Mouse (Mus musculus): Measurements from ENCODE around the gene Tmbim4. TPM values are rescaled to one million over a fixed set of nuclear protein-coding genes. Genes with fewer than 3 reads are reported as not detected.
A peak's percentile ranks its signal among the peaks of the same experiment; 100 is the strongest.
"Not testable (repeated sequence)": the region's sequence is repeated elsewhere in the genome, so short reads cannot be mapped to it uniquely, and the experiment has no call there.

Tmbim4 gene
- polyA plus RNA-seq, 1 experiment from 2014 or later = 140 TPM

- H3K4me1 ChIP-seq (ENCODE audit: insufficient read depth) = peaks cover 8% of the 10 kb centered on the region
- H3K27ac ChIP-seq (ENCODE audit: low read depth) = peak overlapping the region; percentile 70; the same call in 1 of the 2 replicates
- no peak overlapping the region for H3K9ac ChIP-seq (replicated peaks)
- H3K27me3 ChIP-seq (ENCODE audit: insufficient read depth, low read length) = no peaks in the 10 kb centered on the region
- WGBS (ENCODE audit: insufficient replicate concordance) = 84% methylated on average over 3 of the region's 3 CpGs
- TF ChIP-seq EP300 (IDR thresholded peaks at IDR 0.05; ENCODE audit: low read depth) = no peak
- no peak for TF ChIP-seq CTCF (IDR thresholded peaks at IDR 0.05; ENCODE audit: low read depth)
- no peaks in the 10 kb centered on the region; the same call in 1 of the 2 replicates for H3K9me3 ChIP-seq (ENCODE audit: low read length)
- no peak for DNase-seq
- H3K4me3 ChIP-seq (ENCODE audit: low read depth, low read length) = peak overlapping the region; percentile 83
- ATAC-seq = no peak
- peak overlapping the region; percentile 67 for H3K4me2 ChIP-seq (ENCODE audit: low read depth, low read length)
- 0 out of 2 replicates have a peak, but pooled peaks cover 2% of the 10 kb centered on the region for H3K36me3 ChIP-seq (replicated peaks; ENCODE audit: insufficient read depth, low read length)
Observed at GRCm38 (mm10) chr10:120210096-120210495, 8.7 kb downstream of the Tmbim4 start.

- WGBS (ENCODE audit: insufficient replicate concordance) = 70% methylated on average over 1 of the region's 1 CpGs
- not testable (repeated sequence) for ATAC-seq; H3K27me3 ChIP-seq (ENCODE audit: insufficient read depth, low read length); DNase-seq; H3K4me3 ChIP-seq (ENCODE audit: low read depth, low read length); H3K4me1 ChIP-seq (ENCODE audit: insufficient read depth); H3K9ac ChIP-seq (replicated peaks); H3K4me2 ChIP-seq (ENCODE audit: low read depth, low read length); H3K9me3 ChIP-seq (ENCODE audit: low read length); H3K27ac ChIP-seq (ENCODE audit: low read depth)
- peaks cover 31% of the 10 kb centered on the region for H3K36me3 ChIP-seq (replicated peaks; ENCODE audit: insufficient read depth, low read length)
Observed at GRCm38 (mm10) chr10:120217099-120217498, 15.7 kb downstream of the Tmbim4 start.

GRCm38 (mm10) chr10:120218996-120219395 lies 17.6 kb downstream of the Tmbim4 start:
- Histone ChIP-seq H3K9me3 (ENCODE audit: low read length) (no peaks in the 10 kb centered on the region), H3K4me1 (ENCODE audit: insufficient read depth) (no peaks in the 10 kb centered on the region), H3K36me3 (replicated peaks; ENCODE audit: insufficient read depth, low read length) (peaks cover 31% of the 10 kb centered on the region), H3K27me3 (ENCODE audit: insufficient read depth, low read length) (no peaks in the 10 kb centered on the region), H3K9ac (replicated peaks) (no peak overlapping the region), H3K4me3 (ENCODE audit: low read depth, low read length) (no peak overlapping the region), H3K27ac (ENCODE audit: low read depth) (no peak overlapping the region), H3K4me2 (ENCODE audit: low read depth, low read length) (no peak overlapping the region)
- TF ChIP-seq EP300 (IDR thresholded peaks at IDR 0.05; ENCODE audit: low read depth) = no peak
- TF ChIP-seq CTCF (IDR thresholded peaks at IDR 0.05; ENCODE audit: low read depth) = no peak
- 89% methylated on average over 10 of the region's 10 CpGs for WGBS (ENCODE audit: insufficient replicate concordance)
- DNase-seq (no peak), ATAC-seq (no peak)

- no peaks in the 10 kb centered on the region for H3K4me1 ChIP-seq (ENCODE audit: insufficient read depth)
- 49% methylated on average over 14 of the region's 14 CpGs for WGBS (ENCODE audit: insufficient replicate concordance)
- ATAC-seq = peak; percentile 66; the same call in 1 of the 2 replicates
Observed at GRCm38 (mm10) chr10:120219578-120220359, 18.4 kb downstream of the Tmbim4 start.

GRCm38 (mm10) chr10:120220776-120221175 lies 19.4 kb downstream of the Tmbim4 start:
- peaks cover 26% of the 10 kb centered on the region for H3K36me3 ChIP-seq (replicated peaks; ENCODE audit: insufficient read depth, low read length)
- no peak overlapping the region for H3K4me2 ChIP-seq (ENCODE audit: low read depth, low read length)
- no peaks in the 10 kb centered on the region for H3K9me3 ChIP-seq (ENCODE audit: low read length)
- H3K27ac ChIP-seq (ENCODE audit: low read depth) = 0 out of 2 replicates have a peak overlapping the region, but pooled peaks have one; percentile 22
- no peak overlapping the region for H3K9ac ChIP-seq (replicated peaks)
- ATAC-seq (no peak), DNase-seq (no peak)
- 66% methylated on average over 7 of the region's 7 CpGs for WGBS (ENCODE audit: insufficient replicate concordance)
- H3K4me1 ChIP-seq (ENCODE audit: insufficient read depth) = no peaks in the 10 kb centered on the region
- H3K27me3 ChIP-seq (ENCODE audit: insufficient read depth, low read length) = no peaks in the 10 kb centered on the region
- TF ChIP-seq EP300 (IDR thresholded peaks at IDR 0.05; ENCODE audit: low read depth) (no peak), CTCF (IDR thresholded peaks at IDR 0.05; ENCODE audit: low read depth) (no peak)
- no peak overlapping the region for H3K4me3 ChIP-seq (ENCODE audit: low read depth, low read length)

More at GRCm38 (mm10) chr10:120219578-120220359, 18.4 kb downstream of the Tmbim4 start:
- TF ChIP-seq EP300 (IDR thresholded peaks at IDR 0.05; ENCODE audit: low read depth) = no peak
- no peak for TF ChIP-seq CTCF (IDR thresholded peaks at IDR 0.05; ENCODE audit: low read depth)
- H3K9me3 ChIP-seq (ENCODE audit: low read length) = no peaks in the 10 kb centered on the region
- no peak overlapping the region for H3K9ac ChIP-seq (replicated peaks)
- H3K4me3 ChIP-seq (ENCODE audit: low read depth, low read length) = no peak overlapping the region
- no peaks in the 10 kb centered on the region for H3K27me3 ChIP-seq (ENCODE audit: insufficient read depth, low read length)
- no peak overlapping the region for H3K27ac ChIP-seq (ENCODE audit: low read depth)
- peaks cover 31% of the 10 kb centered on the region for H3K36me3 ChIP-seq (replicated peaks; ENCODE audit: insufficient read depth, low read length)
- DNase-seq = peak; percentile 46
- no peak overlapping the region for H3K4me2 ChIP-seq (ENCODE audit: low read depth, low read length)

- H3K36me3 ChIP-seq (replicated peaks; ENCODE audit: insufficient read depth, low read length) = peaks cover 27% of the 10 kb centered on the region
- DNase-seq = peak; percentile 92
- H3K9me3 ChIP-seq (ENCODE audit: low read length) = no peaks in the 10 kb centered on the region
- H3K4me3 ChIP-seq (ENCODE audit: low read depth, low read length) = peak within 1 kb of the TSS; percentile 97
- TF ChIP-seq CTCF (IDR thresholded peaks at IDR 0.05; ENCODE audit: low read depth) (no peak), EP300 (IDR thresholded peaks at IDR 0.05; ENCODE audit: low read depth) (no peak)
- H3K27ac ChIP-seq (ENCODE audit: low read depth) = peak within 1 kb of the TSS; percentile 77
- peak within 1 kb of the TSS; percentile 94 for H3K9ac ChIP-seq (replicated peaks)
- H3K4me2 ChIP-seq (ENCODE audit: low read depth, low read length) = peak within 1 kb of the TSS; percentile 92
- WGBS (ENCODE audit: insufficient replicate concordance) = 2% methylated on average over 57 of the region's 57 CpGs
- no peaks in the 10 kb centered on the region for H3K27me3 ChIP-seq (ENCODE audit: insufficient read depth, low read length)
- ATAC-seq = peak; percentile 94
- H3K4me1 ChIP-seq (ENCODE audit: insufficient read depth) = peaks cover 11% of the 10 kb centered on the region
Observed at GRCm38 (mm10) chr10:120226871-120227661, 25.7 kb downstream of the Tmbim4 start, which contains the start of gene Llph. TSS of gene Llph (plus strand) at chr10:120227070.
